Mouse (Mus musculus) monocyte, adult 2 months (primary cell): Measurements from ENCODE around the gene Mrpl44.

Source experiments
- DNase-seq, 2 experiments: peaks; one replicate each; pipeline ENCODE4 v3.0.0; 2022; ENCODE audit warnings: low spot score in 2 of 2, low read depth in 1 of 2

Gene Mrpl44

GRCm38 (mm10) chr1:79762282-79763250, 13.3 kb upstream of the Mrpl44 start:
- no peak for DNase-seq

- no peak for DNase-seq
Observed at GRCm38 (mm10) chr1:79764031-79764430, 11.8 kb upstream of the Mrpl44 start.

- DNase-seq, result no peak
Observed at GRCm38 (mm10) chr1:79764483-79764882, 11.3 kb upstream of the Mrpl44 start.

GRCm38 (mm10) chr1:79768231-79768630, 7.6 kb upstream of the Mrpl44 start:
- no peak for DNase-seq

GRCm38 (mm10) chr1:79774164-79774780, 1.5 kb upstream of the Mrpl44 start:
- DNase-seq, result no peak

- DNase-seq, result no peak
Observed at GRCm38 (mm10) chr1:79778011-79778410, 2.2 kb downstream of the Mrpl44 start.

- DNase-seq, result no peak
Observed at GRCm38 (mm10) chr1:79782433-79782832, 6.6 kb downstream of the Mrpl44 start.

GRCm38 (mm10) chr1:79786267-79786927, 10.6 kb downstream of the Mrpl44 start:
- DNase-seq, result no peak

GRCm38 (mm10) chr1:79797084-79797483, 21.3 kb downstream of the Mrpl44 start:
- DNase-seq, result no peak

GRCm38 (mm10) chr1:79802858-79803427, 27.1 kb downstream of the Mrpl44 start:
- DNase-seq, result no peak

- DNase-seq, result no peak
Observed at GRCm38 (mm10) chr1:79803614-79804013, 27.8 kb downstream of the Mrpl44 start.

- no peak for DNase-seq
Observed at GRCm38 (mm10) chr1:79806865-79807264, 31.0 kb downstream of the Mrpl44 start.

- DNase-seq, result no peak
Observed at GRCm38 (mm10) chr1:79809447-79809846, 33.6 kb downstream of the Mrpl44 start.

- DNase-seq, result no peak
Observed at GRCm38 (mm10) chr1:79815446-79815845, 39.6 kb downstream of the Mrpl44 start.

- no peak for DNase-seq
Observed at GRCm38 (mm10) chr1:79819296-79819879, 43.6 kb downstream of the Mrpl44 start.

GRCm38 (mm10) chr1:79822806-79823525, 47.1 kb downstream of the Mrpl44 start:
- no peak for DNase-seq

GRCm38 (mm10) chr1:79823951-79824633, 48.3 kb downstream of the Mrpl44 start:
- no peak for DNase-seq
